ENCODE assay signal across 12 mouse cellular contexts in genomic region chr7:4146241-4147180, GRCm38 (mm10). TPM values are rescaled to one million over a fixed set of nuclear protein-coding genes. Genes with fewer than 3 reads are reported as not detected.
A peak's percentile ranks its signal among the peaks of the same experiment; 100 is the strongest.
DNase-seq lines count a peak whose midpoint lies in the region; ATAC-seq lines count a peak whose summit lies in the region.
"Had no signal": no experiment of that assay in that cellular context is flagged by ENCODE, and none has a peak within 500 bp of the region (broad histone marks: within the 10 kb centered on the region; RNA-seq: fewer than 3 reads in every experiment).

No protein-coding gene starts in this region.

- DNase-seq in frontal cortex, postnatal 10 days (ENCODE audit: low spot score in 2 of 2): peak; percentile 24 to 33
- DNase-seq in frontal cortex, postnatal 36 days (ENCODE audit: low spot score in 2 of 2): no peak
- DNase-seq in liver, embryonic 13.5 days: no peak
- no peak for DNase-seq in liver, embryonic 11.5 days (ENCODE audit: low spot score)
- peak; percentile 65 for DNase-seq in cerebellum, adult 9-11 months
- DNase-seq in midbrain, embryonic 14.5 days: no peak
- DNase-seq: thymus, adult 18-20 months had no signal

- H3K4me1 ChIP-seq in liver, embryonic 13.5 days (replicated peaks): peaks cover 50% of the 10 kb centered on the region
- peaks cover 19% of the 10 kb centered on the region for H3K4me1 ChIP-seq in liver, embryonic 11.5 days (replicated peaks; ENCODE audit: control insufficient read depth, insufficient read depth, low read length)
- peaks cover 37% of the 10 kb centered on the region for H3K4me1 ChIP-seq in stomach, embryonic 16.5 days (ENCODE audit: control insufficient read depth, insufficient read depth, low read length)
- H3K4me1 ChIP-seq in midbrain, embryonic 14.5 days (ENCODE audit: control insufficient read depth, insufficient read depth, low read length): peaks cover 21% of the 10 kb centered on the region

- no peak overlapping the region for H3K4me3 ChIP-seq in liver, embryonic 13.5 days (replicated peaks)
- H3K4me3 ChIP-seq in liver, embryonic 11.5 days (ENCODE audit: low read depth, low read length): no peak overlapping the region
- no peak overlapping the region for H3K4me3 ChIP-seq in stomach, embryonic 16.5 days (replicated peaks; ENCODE audit: low read length)
- no peak overlapping the region for H3K4me3 ChIP-seq in midbrain, embryonic 14.5 days (replicated peaks; ENCODE audit: low read depth, low read length)
- H3K4me3 ChIP-seq: liver, embryonic 15.5 days had no signal

- 0 out of 2 replicates have a peak overlapping the region, but pooled peaks have one; percentile 11 for H3K4me2 ChIP-seq in liver, embryonic 13.5 days
- H3K4me2 ChIP-seq in liver, embryonic 11.5 days: no peak overlapping the region
- H3K4me2 ChIP-seq in stomach, embryonic 16.5 days (ENCODE audit: low read depth, low read length): no peak overlapping the region
- H3K4me2 ChIP-seq in midbrain, embryonic 14.5 days (ENCODE audit: low read length): no peak overlapping the region
- H3K4me2 ChIP-seq: liver, embryonic 15.5 days had no signal

- no peak overlapping the region; the same call in 1 of the 2 replicates for H3K9ac ChIP-seq in liver, embryonic 13.5 days
- no peak overlapping the region for H3K9ac ChIP-seq in liver, embryonic 11.5 days (ENCODE audit: low read depth, low read length)
- peak overlapping the region; percentile 37; the same call in 1 of the 2 replicates for H3K9ac ChIP-seq in stomach, embryonic 16.5 days (ENCODE audit: low read length)
- no peak overlapping the region for H3K9ac ChIP-seq in midbrain, embryonic 14.5 days (replicated peaks; ENCODE audit: low read length)
- H3K9ac ChIP-seq: liver, embryonic 15.5 days had no signal

- 87% methylated on average over 23 of the region's 23 CpGs for WGBS in liver, embryonic 13.5 days (ENCODE audit: insufficient replicate concordance)
- WGBS in liver, embryonic 11.5 days: 92% methylated on average over 23 of the region's 23 CpGs
- WGBS in stomach, embryonic 16.5 days: 87% methylated on average over 23 of the region's 23 CpGs
- WGBS in midbrain, embryonic 14.5 days: 96% methylated on average over 23 of the region's 23 CpGs

- no peak for ATAC-seq in liver, embryonic 13.5 days (ENCODE audit: low read depth)
- ATAC-seq in liver, embryonic 11.5 days (replicated peaks; ENCODE audit: low FRiP score): no peak
- ATAC-seq in stomach, embryonic 16.5 days (ENCODE audit: insufficient read depth, low FRiP score): no peak
- ATAC-seq in midbrain, embryonic 14.5 days (ENCODE audit: low FRiP score, low TSS enrichment): no peak
- no peak for ATAC-seq in megakaryocyte-erythroid progenitor cell, adult 5-6 weeks (replicated peaks; ENCODE audit: low FRiP score, low TSS enrichment, poor library complexity, severe bottlenecking)
- ATAC-seq: forebrain, embryonic 16.5 days had no signal

- H3K27me3 ChIP-seq in liver, embryonic 13.5 days: peaks cover 4% of the 10 kb centered on the region
- H3K27me3 ChIP-seq in liver, embryonic 11.5 days (replicated peaks; ENCODE audit: control insufficient read depth, insufficient read depth, low read length): peaks cover 5% of the 10 kb centered on the region
- H3K27me3 ChIP-seq in stomach, embryonic 16.5 days (ENCODE audit: control insufficient read depth, insufficient read depth, low read length): no peaks in the 10 kb centered on the region
- H3K27me3 ChIP-seq in midbrain, embryonic 14.5 days (ENCODE audit: control insufficient read depth, insufficient read depth, low read length): peaks cover 13% of the 10 kb centered on the region

- H3K9me3 ChIP-seq in liver, embryonic 13.5 days (replicated peaks): no peaks in the 10 kb centered on the region
- no peaks in the 10 kb centered on the region for H3K9me3 ChIP-seq in liver, embryonic 11.5 days (ENCODE audit: control insufficient read depth, low read length)
- H3K9me3 ChIP-seq in stomach, embryonic 16.5 days (replicated peaks; ENCODE audit: control insufficient read depth, low read length): no peaks in the 10 kb centered on the region
- H3K9me3 ChIP-seq in midbrain, embryonic 14.5 days (ENCODE audit: control insufficient read depth, low read length): no peaks in the 10 kb centered on the region
- H3K9me3 ChIP-seq: liver, embryonic 15.5 days had no signal

- H3K27ac ChIP-seq in liver, embryonic 13.5 days: no peak overlapping the region
- no peak overlapping the region for H3K27ac ChIP-seq in liver, embryonic 11.5 days (ENCODE audit: low read depth, low read length)
- H3K27ac ChIP-seq in stomach, embryonic 16.5 days (ENCODE audit: low read length): 0 out of 2 replicates have a peak overlapping the region, but pooled peaks have one; percentile 11
- no peak overlapping the region for H3K27ac ChIP-seq in midbrain, embryonic 14.5 days (replicated peaks; ENCODE audit: low read depth, low read length)
- H3K27ac ChIP-seq: liver, embryonic 15.5 days had no signal

- H3K36me3 ChIP-seq in liver, embryonic 13.5 days: peaks cover 68% of the 10 kb centered on the region
- peaks cover 52% of the 10 kb centered on the region for H3K36me3 ChIP-seq in liver, embryonic 11.5 days (ENCODE audit: control insufficient read depth, insufficient read depth, low read length)
- H3K36me3 ChIP-seq in stomach, embryonic 16.5 days (ENCODE audit: control insufficient read depth, insufficient read depth, low read length): peaks cover 44% of the 10 kb centered on the region
- H3K36me3 ChIP-seq in midbrain, embryonic 14.5 days (ENCODE audit: control insufficient read depth, insufficient read depth, low read length): peaks cover 68% of the 10 kb centered on the region

RNA-seq across cellular contexts. Expression of gene Leng9, which starts 3.7 kb away (rescaled TPM):
- 0.83 and 0.88 TPM in 2 replicates for polyA plus RNA-seq in liver, embryonic 13.5 days (2015; fragmentation: Nextera tagmentation; extraction: Ambion mirVana)
- polyA plus RNA-seq in liver, embryonic 11.5 days (2014; fragmentation: Nextera tagmentation; extraction: Ambion mirVana): 1.8 TPM in 2 replicates
- 6.0 and 6.3 TPM in 2 replicates for polyA plus RNA-seq in stomach, embryonic 16.5 days (2015; fragmentation: Nextera tagmentation; extraction: Ambion mirVana)
- 3.4 and 4.8 TPM in 2 replicates for polyA plus RNA-seq in midbrain, embryonic 14.5 days (2014; fragmentation: Nextera tagmentation; extraction: Ambion mirVana)
- 0.47 TPM in 1 of 2 replicates, not detected in the other for total RNA-seq in megakaryocyte-erythroid progenitor cell, adult 5-6 weeks (2014; fragmentation: Nextera tagmentation)
- total RNA-seq in megakaryocyte-erythroid progenitor cell, adult 5-6 weeks (2017): 2.6 and 3.2 TPM in 2 replicates

RNA-seq across cellular contexts. Expression of gene Leng8, which starts 9.7 kb away (rescaled TPM):
- 16.3 and 22.9 TPM in 2 replicates for polyA plus RNA-seq in liver, embryonic 13.5 days (2015; fragmentation: Nextera tagmentation; extraction: Ambion mirVana)
- polyA plus RNA-seq in liver, embryonic 11.5 days (2014; fragmentation: Nextera tagmentation; extraction: Ambion mirVana): 43.6 and 48.1 TPM in 2 replicates
- 50.9 and 51.4 TPM in 2 replicates for polyA plus RNA-seq in stomach, embryonic 16.5 days (2015; fragmentation: Nextera tagmentation; extraction: Ambion mirVana)
- 68.4 and 77.3 TPM in 2 replicates for polyA plus RNA-seq in midbrain, embryonic 14.5 days (2014; fragmentation: Nextera tagmentation; extraction: Ambion mirVana)
- 102 and 142 TPM in 2 replicates for total RNA-seq in megakaryocyte-erythroid progenitor cell, adult 5-6 weeks (2014; fragmentation: Nextera tagmentation)
- 21.7 and 26.6 TPM in 2 replicates for total RNA-seq in megakaryocyte-erythroid progenitor cell, adult 5-6 weeks (2017)

RNA-seq across cellular contexts. Expression of gene Cdc42ep5, which starts 18.1 kb away (rescaled TPM):
- polyA plus RNA-seq in liver, embryonic 13.5 days (2015; fragmentation: Nextera tagmentation; extraction: Ambion mirVana): 8.0 and 8.5 TPM in 2 replicates
- polyA plus RNA-seq in liver, embryonic 11.5 days (2014; fragmentation: Nextera tagmentation; extraction: Ambion mirVana): 20.0 and 22.8 TPM in 2 replicates
- polyA plus RNA-seq in stomach, embryonic 16.5 days (2015; fragmentation: Nextera tagmentation; extraction: Ambion mirVana): 81.9 and 86.4 TPM in 2 replicates
- 3.1 and 5.3 TPM in 2 replicates for polyA plus RNA-seq in midbrain, embryonic 14.5 days (2014; fragmentation: Nextera tagmentation; extraction: Ambion mirVana)
- not detected in 2 replicates for total RNA-seq in megakaryocyte-erythroid progenitor cell, adult 5-6 weeks (2014; fragmentation: Nextera tagmentation)
- not detected in 2 replicates for total RNA-seq in megakaryocyte-erythroid progenitor cell, adult 5-6 weeks (2017)
- total RNA-seq: megakaryocyte progenitor cell, adult 5-6 weeks had no signal

RNA-seq across cellular contexts. Expression of gene Ttyh1, which starts 27.3 kb away (rescaled TPM):
- polyA plus RNA-seq in liver, embryonic 13.5 days (2015; fragmentation: Nextera tagmentation; extraction: Ambion mirVana): 0.36 and 0.52 TPM in 2 replicates
- polyA plus RNA-seq in liver, embryonic 11.5 days (2014; fragmentation: Nextera tagmentation; extraction: Ambion mirVana): 0.58 and 0.85 TPM in 2 replicates
- 8.6 and 10.0 TPM in 2 replicates for polyA plus RNA-seq in stomach, embryonic 16.5 days (2015; fragmentation: Nextera tagmentation; extraction: Ambion mirVana)
- polyA plus RNA-seq in midbrain, embryonic 14.5 days (2014; fragmentation: Nextera tagmentation; extraction: Ambion mirVana): 104 and 112 TPM in 2 replicates
- not detected in 2 replicates for total RNA-seq in megakaryocyte-erythroid progenitor cell, adult 5-6 weeks (2014; fragmentation: Nextera tagmentation)
- not detected in 2 replicates for total RNA-seq in megakaryocyte-erythroid progenitor cell, adult 5-6 weeks (2017)

Comparison
In these comparisons a context has a peak if more than half of its experiments do, and no peak if none do; other contexts are left out.
1. DNase-seq: peak in frontal cortex, postnatal 10 days (2 of 2) and cerebellum, adult 9-11 months (single experiment); none in frontal cortex, postnatal 36 days (0 of 2), liver, embryonic 13.5 days (single experiment), liver, embryonic 11.5 days (single experiment) and midbrain, embryonic 14.5 days (single experiment).